Mouse (Mus musculus): ENCODE results near the gene Ciao1.
"Not testable (repeated sequence)": the region's sequence is repeated elsewhere in the genome, so short reads cannot be mapped to it uniquely, and the experiment has no call there.

The Ciao1 gene

GRCm38 (mm10) chr2:127250291-127251008, 2.8 kb upstream of the Ciao1 start:
- DNase-seq (ENCODE audit: low read depth, low spot score) = no peak

GRCm38 (mm10) chr2:127248334-127249004, 853 bp upstream of the Ciao1 start:
- peak; percentile 24 for DNase-seq (ENCODE audit: low read depth, low spot score)

- DNase-seq (ENCODE audit: low read depth, low spot score) = no peak
Observed at GRCm38 (mm10) chr2:127240065-127240464, 7.6 kb downstream of the Ciao1 start.

- DNase-seq (ENCODE audit: low read depth, low spot score) = no peak
Observed at GRCm38 (mm10) chr2:127237897-127238610, 9.6 kb downstream of the Ciao1 start.

- DNase-seq (ENCODE audit: low read depth, low spot score) = no peak
Observed at GRCm38 (mm10) chr2:127225261-127225660, 22.4 kb downstream of the Ciao1 start.

GRCm38 (mm10) chr2:127217746-127218145, 29.9 kb downstream of the Ciao1 start:
- DNase-seq (ENCODE audit: low read depth, low spot score) = no peak

- no peak for DNase-seq (ENCODE audit: low read depth, low spot score)
Observed at GRCm38 (mm10) chr2:127210701-127211100, 36.9 kb downstream of the Ciao1 start.

- no peak for DNase-seq (ENCODE audit: low read depth, low spot score)
Observed at GRCm38 (mm10) chr2:127208452-127208769, 39.2 kb downstream of the Ciao1 start.

GRCm38 (mm10) chr2:127207547-127208451, 39.8 kb downstream of the Ciao1 start, which contains the start of the genes 1810024B03Rik and Snrnp200:
Gene 1810024B03Rik, minus strand, starts transcription at chr2:127208280.
Gene Snrnp200, plus strand, starts transcription at chr2:127208386.
- peak; percentile 96 for DNase-seq (ENCODE audit: low read depth, low spot score)

GRCm38 (mm10) chr2:127206916-127207315, 40.7 kb downstream of the Ciao1 start:
- DNase-seq (ENCODE audit: low read depth, low spot score) = no peak

GRCm38 (mm10) chr2:127205936-127206335, 41.7 kb downstream of the Ciao1 start:
- not testable (repeated sequence) for DNase-seq (ENCODE audit: low read depth, low spot score)

- peak; percentile 72 for DNase-seq (ENCODE audit: low read depth, low spot score)
Observed at GRCm38 (mm10) chr2:127204932-127205331, 42.7 kb downstream of the Ciao1 start.
